Mouse (Mus musculus) midbrain, postnatal 0 days (tissue): ENCODE measurements around the gene St8sia1. TPM values are rescaled to one million over a fixed set of nuclear protein-coding genes. Genes with fewer than 3 reads are reported as not detected.

Experiments
- ATAC-seq: fragments of 200-750 bp; cut with Nextera tagmentation; 2 replicates; pipeline ENCODE4 v1.8.0; 2017; ENCODE audit warnings: moderate number of reproducible peaks, mild to moderate bottlenecking, moderate TSS enrichment, moderate library complexity; ENCODE audit not compliant: low FRiP score
- DNase-seq: peaks from one replicate; pipeline ENCODE4 v3.0.0-alpha.2; 2015; ENCODE audit warnings: low spot score
- H3K27ac ChIP-seq: fragments of 300-500 bp; sonication (generic); 2 replicates; pipeline ENCODE4 v1.5.1; 2014; ENCODE audit warnings: low read depth, mild to moderate bottlenecking, low read length, mixed read lengths
- H3K27me3 ChIP-seq: fragments of 300-500 bp; sonication (generic); 2 replicates; pipeline ENCODE4 v1.6.1; 2014; ENCODE audit warnings: low read length, control low read depth, mixed read lengths; ENCODE audit not compliant: insufficient read depth
- H3K36me3 ChIP-seq: fragments of 300-500 bp; sonication (generic); 2 replicates; pipeline ENCODE4 v1.6.1; 2014; ENCODE audit warnings: low read length, control low read depth, mixed read lengths; ENCODE audit not compliant: insufficient read depth
- H3K4me1 ChIP-seq: fragments of 300-500 bp; sonication (generic); 2 replicates; pipeline ENCODE4 v1.6.1; 2014; ENCODE audit warnings: mild to moderate bottlenecking, control low read depth, antibody characterized with exemption, low read length, mixed read lengths; ENCODE audit not compliant: insufficient read depth
- H3K4me2 ChIP-seq: fragments of 300-500 bp; sonication (generic); 2 replicates; pipeline ENCODE4 v1.6.1; 2014; ENCODE audit warnings: low read depth, mild to moderate bottlenecking, low read length, mixed read lengths; ENCODE audit not compliant: poor library complexity, severe bottlenecking
- H3K4me3 ChIP-seq: fragments of 300-500 bp; sonication (generic); 2 replicates; pipeline ENCODE4 v1.5.1; 2014; ENCODE audit warnings: low read depth, mild to moderate bottlenecking, low read length, moderate library complexity
- H3K9ac ChIP-seq: fragments of 300-500 bp; sonication (generic); replicated peaks from 2 replicates; pipeline ENCODE4 v1.6.1; 2014; ENCODE audit warnings: mild to moderate bottlenecking, low read length, moderate library complexity, mixed read lengths; ENCODE audit not compliant: poor library complexity, severe bottlenecking
- H3K9me3 ChIP-seq: fragments of 300-500 bp; sonication (generic); 2 replicates; pipeline ENCODE4 v1.6.1; 2016; ENCODE audit warnings: low read length, control low read depth
- CTCF ChIP-seq: IDR thresholded peaks from 2 replicates; pipeline ENCODE4 v1.5.1; 2016; ENCODE audit warnings: antibody characterized with exemption, mild to moderate bottlenecking
- WGBS: fragments of 180-500 bp; shearing (Covaris S2); extraction: QIAGEN DNeasy Blood & Tissue Kit; methylation state at CpG from one replicate; pipeline ENCODE4 v1.1.7; 2014; 5-methylcytosine and 5-hydroxymethylcytosine counted together
- polyA plus RNA-seq: library from polyadenylated mRNA; unstranded; fragments of >200 nt; fragmentation: Nextera tagmentation; extraction: Ambion mirVana; gene quantifications from 2 replicates; pipeline ENCODE4 v1.2.1, GENCODE M21; 2015
- total RNA-seq: library from RNA; depleted of rRNA; stranded (reverse); fragments of >200 nt; gene quantifications from 2 replicates; pipeline ENCODE4 v1.2.3, GENCODE M21; 2014

The St8sia1 gene
- total and polyA plus RNA-seq, 2 experiments from 2014 or later: 4.5 to 17.7 TPM

GRCm38 (mm10) chr6:142859946-142860345 is 104.3 kb downstream of the St8sia1 start:
- DNase-seq: no peak
- no peak overlapping the region for H3K4me3 ChIP-seq

GRCm38 (mm10) chr6:142858937-142859336 is 105.3 kb downstream of the St8sia1 start:
- no peak overlapping the region for H3K27ac ChIP-seq
- H3K9me3 ChIP-seq: no peaks in the 10 kb centered on the region
- WGBS: 92% methylated on average over 2 of the region's 2 CpGs
- H3K4me1 ChIP-seq: no peaks in the 10 kb centered on the region
- H3K36me3 ChIP-seq: 0 out of 2 replicates have a peak, but pooled peaks cover 4% of the 10 kb centered on the region
- H3K27me3 ChIP-seq: no peaks in the 10 kb centered on the region
- H3K4me3 ChIP-seq: no peak overlapping the region
- peak; percentile 71 for TF ChIP-seq CTCF
- DNase-seq: no peak
- no peak for ATAC-seq
- H3K4me2 ChIP-seq: no peak overlapping the region
- no peak overlapping the region for H3K9ac ChIP-seq

More at GRCm38 (mm10) chr6:142859946-142860345, 104.3 kb downstream of the St8sia1 start:
- H3K4me2 ChIP-seq: no peak overlapping the region
- no peak overlapping the region for H3K27ac ChIP-seq
- no peak for TF ChIP-seq CTCF
- H3K9ac ChIP-seq: no peak overlapping the region
- H3K27me3 ChIP-seq: no peaks in the 10 kb centered on the region
- no peaks in the 10 kb centered on the region for H3K4me1 ChIP-seq
- ATAC-seq: no peak
- H3K36me3 ChIP-seq: 0 out of 2 replicates have a peak, but pooled peaks cover 4% of the 10 kb centered on the region
- whole genome bisulfite sequencing: 91% methylated on average over 4 of the region's 4 CpGs
- no peaks in the 10 kb centered on the region for H3K9me3 ChIP-seq

DNA sequence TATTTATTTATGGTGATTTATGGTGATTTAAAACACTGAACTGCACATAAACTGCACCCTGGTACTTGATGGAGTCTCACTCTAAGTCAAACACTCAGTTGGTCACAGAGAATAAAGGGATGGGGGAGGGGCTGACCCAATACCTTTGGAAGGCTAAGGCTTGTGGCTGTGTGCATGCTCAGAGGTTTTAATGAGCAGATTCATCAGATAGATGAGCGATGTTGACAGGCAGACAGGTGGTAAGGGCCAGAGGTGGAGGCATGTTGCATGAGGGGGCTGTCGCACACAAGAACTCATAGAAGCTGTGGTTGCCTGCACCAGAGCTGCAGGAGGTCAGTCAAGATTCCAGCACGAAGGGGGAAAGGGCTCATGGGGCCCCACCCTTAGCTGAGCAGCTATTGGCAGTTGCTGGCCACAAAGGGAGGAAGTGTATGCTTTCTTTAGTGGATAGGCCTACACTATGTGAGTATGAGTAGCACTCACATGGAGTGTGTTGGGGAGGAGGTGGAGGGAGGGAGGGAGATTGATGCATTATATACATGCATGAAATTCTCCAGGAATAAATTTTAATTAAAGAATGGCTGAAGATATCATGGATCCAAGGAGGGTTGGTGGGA is 107.9 kb downstream of the St8sia1 start:
- H3K4me2 ChIP-seq: no peak overlapping the region

DNA sequence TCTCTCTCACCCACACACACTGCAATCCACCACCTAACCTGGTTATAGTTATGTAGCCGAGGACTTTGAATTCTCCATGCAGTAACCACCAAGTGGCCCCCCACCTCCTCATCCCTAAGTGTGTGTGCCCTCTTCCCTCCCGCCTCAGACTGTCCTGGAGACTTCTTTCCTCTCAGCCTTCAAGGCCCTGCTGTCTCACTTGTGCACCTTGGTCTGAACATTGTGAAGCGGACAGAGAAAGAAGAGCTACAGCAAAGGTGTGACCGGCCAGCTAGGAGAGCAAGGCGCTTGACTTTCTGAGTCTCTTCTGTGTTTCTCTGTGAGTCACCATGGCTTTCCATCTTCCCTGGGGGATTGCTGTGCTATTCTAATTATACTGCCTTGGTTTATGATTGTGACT is 108.5 kb downstream of the St8sia1 start:
- no peak overlapping the region for H3K9ac ChIP-seq
- no peak overlapping the region for H3K27ac ChIP-seq
- no peak for ATAC-seq
- no peak overlapping the region for H3K4me3 ChIP-seq
- no peak overlapping the region for H3K4me2 ChIP-seq
- TF ChIP-seq CTCF: no peak
- no peaks in the 10 kb centered on the region for H3K9me3 ChIP-seq
- no peaks in the 10 kb centered on the region for H3K36me3 ChIP-seq
- no peaks in the 10 kb centered on the region for H3K27me3 ChIP-seq
- WGBS: 89% methylated on average over 5 of the region's 5 CpGs
- H3K4me1 ChIP-seq: 0 out of 2 replicates have a peak, but pooled peaks cover 2% of the 10 kb centered on the region
- no peak for DNase-seq

More for the DNA sequence above, 107.9 kb downstream of the St8sia1 start:
- no peak overlapping the region for H3K9ac ChIP-seq
- TF ChIP-seq CTCF: no peak
- no peak for ATAC-seq
- H3K4me3 ChIP-seq: no peak overlapping the region
- 56% methylated on average over 3 of the region's 3 CpGs for WGBS
- H3K27me3 ChIP-seq: no peaks in the 10 kb centered on the region
- H3K27ac ChIP-seq: no peak overlapping the region
- no peak for DNase-seq
- no peaks in the 10 kb centered on the region for H3K9me3 ChIP-seq
- H3K4me1 ChIP-seq: 0 out of 2 replicates have a peak, but pooled peaks cover 2% of the 10 kb centered on the region
- H3K36me3 ChIP-seq: no peaks in the 10 kb centered on the region

GRCm38 (mm10) chr6:142852419-142853377 is 111.6 kb downstream of the St8sia1 start:
- no peak for TF ChIP-seq CTCF
- no peak overlapping the region for H3K9ac ChIP-seq
- WGBS: 88% methylated on average over 6 of the region's 6 CpGs

More at GRCm38 (mm10) chr6:142852419-142853377, 111.6 kb downstream of the St8sia1 start:
- H3K27ac ChIP-seq: no peak overlapping the region
- no peak for DNase-seq
- ATAC-seq: no peak
- H3K4me1 ChIP-seq: 0 out of 2 replicates have a peak, but pooled peaks cover 2% of the 10 kb centered on the region
- H3K9me3 ChIP-seq: no peaks in the 10 kb centered on the region
- H3K27me3 ChIP-seq: no peaks in the 10 kb centered on the region
- no peak overlapping the region for H3K4me2 ChIP-seq
- no peak overlapping the region for H3K4me3 ChIP-seq
- H3K36me3 ChIP-seq: no peaks in the 10 kb centered on the region
